ENCODE assay signal across 9 mouse cellular contexts in the genomic region with DNA sequence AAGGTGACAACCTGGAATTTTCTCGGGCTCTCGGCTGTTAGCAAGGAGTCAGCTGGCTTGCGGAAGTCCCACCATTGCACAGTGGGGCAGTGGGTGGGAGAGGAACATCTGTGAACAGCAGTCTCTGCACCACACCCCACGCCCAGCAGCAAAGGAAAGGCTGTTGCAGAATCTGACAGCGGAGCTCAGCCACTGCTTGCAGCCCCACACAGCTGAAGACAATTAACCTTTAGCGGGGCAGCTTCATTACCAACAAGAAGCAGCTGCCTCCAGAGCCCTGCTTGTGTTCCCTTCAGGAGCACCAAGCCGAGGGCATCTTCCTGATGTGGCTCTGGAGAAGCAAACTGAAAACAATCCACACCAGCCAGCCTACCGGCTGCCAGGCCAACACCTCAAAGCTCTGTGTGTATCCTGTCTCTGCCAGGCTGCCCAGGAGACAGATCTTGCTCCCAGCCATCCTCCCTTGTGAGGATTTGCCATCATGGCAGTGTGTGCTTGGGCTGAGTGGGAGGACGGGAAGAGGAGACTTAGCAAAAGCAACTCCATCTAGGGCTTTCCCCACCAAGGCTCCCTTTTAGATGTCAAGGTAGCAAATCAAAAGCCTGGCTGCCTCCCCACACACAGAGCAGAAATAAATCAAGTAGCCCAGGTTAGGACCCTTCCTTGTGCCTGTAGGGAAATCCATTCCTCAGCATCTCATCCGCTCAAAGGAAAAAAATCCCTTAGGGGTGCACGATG.
DNase-seq lines count a peak whose midpoint lies in the region; ATAC-seq and TF ChIP-seq lines count a peak whose summit lies in the region.
"Had no signal": no experiment of that assay in that cellular context is flagged by ENCODE, and none has a peak within 500 bp of the region (broad histone marks: within the 10 kb centered on the region; RNA-seq: fewer than 3 reads in every experiment).

No protein-coding gene starts in this region.

- H3K9me3 ChIP-seq in forebrain, embryonic 13.5 days (replicated peaks) = no peaks in the 10 kb centered on the region

- H3K27me3 ChIP-seq in forebrain, embryonic 13.5 days = no peaks in the 10 kb centered on the region

- peak overlapping the region; percentile 40; the same call in 1 of the 2 replicates for H3K27ac ChIP-seq in left cerebral cortex, adult 2 months
- H3K27ac ChIP-seq in forebrain, embryonic 13.5 days = no peak overlapping the region
- H3K27ac ChIP-seq in olfactory bulb, adult 2 months (ENCODE audit: insufficient read depth, low read depth, low read length) = peak overlapping the region; percentile 68

- intact Hi-C loops in left cerebral cortex, adult 2 months (cut with DNase I) = no loop called here
- intact Hi-C loops in left cerebral cortex, postnatal 10 days (cut with DNase I) = no loop called here
- intact Hi-C loops in left cerebral cortex, postnatal 25 days (cut with DNase I) = no loop called here

- 50% methylated on average over 11 of the region's 11 CpGs for WGBS in forebrain, embryonic 13.5 days
- 24% methylated on average over 11 of the region's 11 CpGs for whole genome bisulfite sequencing in olfactory bulb, adult 2 months

- H3K4me3 ChIP-seq in left cerebral cortex, adult 2 months = no peak overlapping the region
- no peak overlapping the region for H3K4me3 ChIP-seq in forebrain, embryonic 13.5 days
- H3K4me3 ChIP-seq in olfactory bulb, adult 2 months (ENCODE audit: insufficient read depth, low read depth, low read length) = no peak overlapping the region

- peak; percentile 50; the same call in 1 of the 2 replicates for ATAC-seq in forebrain, embryonic 13.5 days
- no peak for ATAC-seq in CD4-positive, CD25-positive, alpha-beta regulatory T cell, adult 4 months
- ATAC-seq: lung, postnatal 0 days had no signal

- no peak overlapping the region for H3K9ac ChIP-seq in forebrain, embryonic 13.5 days

- no peak overlapping the region for H3K4me2 ChIP-seq in forebrain, embryonic 13.5 days

- TF ChIP-seq CTCF in left cerebral cortex, adult 2 months (IDR thresholded peaks at IDR 0.05) = no peak
- TF ChIP-seq CTCF in olfactory bulb, adult 2 months (IDR thresholded peaks at IDR 0.05; ENCODE audit: insufficient read depth, low read depth, low read length) = no peak

- H3K4me1 ChIP-seq in forebrain, embryonic 13.5 days = peaks cover 9% of the 10 kb centered on the region
- H3K4me1 ChIP-seq in olfactory bulb, adult 2 months (ENCODE audit: control insufficient read depth, insufficient read depth, low read length) = peaks cover 8% of the 10 kb centered on the region

- 0 out of 2 replicates have a peak, but pooled peaks have one; percentile 27 for TF ChIP-seq POLR2A in olfactory bulb, adult 2 months (IDR thresholded peaks at IDR 0.05; ENCODE audit: insufficient read depth, low read depth, low read length)

- no peak for DNase-seq in left cerebral cortex, adult 2 months (ENCODE audit: extremely low spot score in 1 of 2, low spot score in 2 of 2)
- no peak for DNase-seq in left cerebral cortex, postnatal 10 days (ENCODE audit: extremely low spot score in 1 of 2, low spot score in 2 of 2)
- DNase-seq in left cerebral cortex, postnatal 25 days (ENCODE audit: low spot score in 2 of 2) = peak; percentile 16 to 35
- no peak for DNase-seq in layer of hippocampus, postnatal 36 days
- no peak for DNase-seq in adrenal gland, postnatal 14 days

- H3K36me3 ChIP-seq in forebrain, embryonic 13.5 days (ENCODE audit: poor library complexity, severe bottlenecking) = no peaks in the 10 kb centered on the region

Comparison
In these comparisons a context has a peak if more than half of its experiments do, and no peak if none do; other contexts are left out.
1. DNase-seq: peak in left cerebral cortex, postnatal 25 days (2 of 2); none in left cerebral cortex, adult 2 months (0 of 2), left cerebral cortex, postnatal 10 days (0 of 2), layer of hippocampus, postnatal 36 days (0 of 2) and adrenal gland, postnatal 14 days (single experiment).